Mouse (Mus musculus): ENCODE measurements around the gene Myo16. TPM values are rescaled to one million over a fixed set of nuclear protein-coding genes. Genes with fewer than 3 reads are reported as not detected.

Gene Myo16
- polyA plus RNA-seq, 1 experiment = not detected

DNA sequence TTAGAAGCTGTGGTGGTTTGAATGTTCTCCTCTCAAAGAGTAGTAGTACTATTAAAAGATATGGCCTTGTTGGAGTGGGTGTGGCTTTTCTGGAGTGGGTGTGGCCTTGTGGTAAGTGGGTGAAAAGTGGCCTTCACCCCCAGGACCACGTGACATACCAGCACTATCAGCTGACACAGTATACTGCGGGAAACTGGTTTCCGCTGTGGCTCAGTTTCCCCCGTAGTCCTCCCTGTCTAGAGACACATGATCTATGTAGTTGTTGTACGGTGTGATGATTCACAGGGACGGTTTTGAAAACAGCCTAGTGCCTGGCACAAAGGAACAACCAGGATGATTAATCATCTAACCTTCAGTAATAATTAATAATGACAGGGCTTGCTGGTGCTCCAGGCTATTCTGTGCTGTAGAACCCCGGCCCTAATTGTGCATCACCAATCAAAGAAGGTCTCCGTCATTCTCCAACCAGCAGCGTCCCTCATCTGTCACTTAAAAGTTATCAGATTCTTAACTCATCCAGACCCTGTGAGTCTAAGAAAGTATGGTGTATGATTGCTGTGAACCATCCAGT, 524.2 kb downstream of the Myo16 start:
- no peaks in the 10 kb centered on the region for H3K36me3 ChIP-seq (replicated peaks; ENCODE audit: low read length)
- no peak for TF ChIP-seq FLI1 (IDR thresholded peaks at IDR 0.05; ENCODE audit: low read length)
- TF ChIP-seq GATA1 (IDR thresholded peaks at IDR 0.05; ENCODE audit: borderline replicate concordance, low read length) = no peak

DNA sequence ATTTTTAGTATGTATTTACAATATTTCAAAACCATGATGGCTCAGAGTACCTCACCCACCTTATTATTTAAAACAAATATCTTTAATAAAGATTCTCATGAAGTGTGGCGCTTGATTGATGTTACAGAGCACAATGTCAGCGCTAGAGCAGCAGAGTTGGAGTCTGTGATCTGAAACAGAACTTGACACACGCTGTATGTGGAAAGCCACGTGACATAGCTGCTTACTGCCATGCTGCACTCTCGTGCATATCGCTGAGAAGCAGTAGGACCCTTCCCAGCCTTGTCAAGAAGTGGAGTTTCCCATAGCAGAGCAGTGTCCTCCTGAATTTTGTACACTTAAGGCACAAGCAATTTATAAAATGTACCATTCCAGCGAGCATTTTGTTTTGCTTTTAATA, 528.2 kb downstream of the Myo16 start:
- peaks cover 15% of the 10 kb centered on the region for H3K27me3 ChIP-seq (replicated peaks)
- H3K4me3 ChIP-seq (replicated peaks) = no peak overlapping the region
- H3K4me1 ChIP-seq = peaks cover 4% of the 10 kb centered on the region
- no peaks in the 10 kb centered on the region for H3K36me3 ChIP-seq (replicated peaks; ENCODE audit: low read length)
- TF ChIP-seq GATA1 (IDR thresholded peaks at IDR 0.05; ENCODE audit: borderline replicate concordance, low read length) (no peak), FLI1 (IDR thresholded peaks at IDR 0.05; ENCODE audit: low read length) (no peak)
- H3K9me3 ChIP-seq = no peaks in the 10 kb centered on the region

More for the DNA sequence above, 524.2 kb downstream of the Myo16 start:
- Histone ChIP-seq H3K27me3 (replicated peaks) (peaks cover 12% of the 10 kb centered on the region), H3K4me1 (no peaks in the 10 kb centered on the region; the same call in 1 of the 2 replicates), H3K4me3 (replicated peaks) (no peak overlapping the region), H3K9me3 (no peaks in the 10 kb centered on the region)

DNA sequence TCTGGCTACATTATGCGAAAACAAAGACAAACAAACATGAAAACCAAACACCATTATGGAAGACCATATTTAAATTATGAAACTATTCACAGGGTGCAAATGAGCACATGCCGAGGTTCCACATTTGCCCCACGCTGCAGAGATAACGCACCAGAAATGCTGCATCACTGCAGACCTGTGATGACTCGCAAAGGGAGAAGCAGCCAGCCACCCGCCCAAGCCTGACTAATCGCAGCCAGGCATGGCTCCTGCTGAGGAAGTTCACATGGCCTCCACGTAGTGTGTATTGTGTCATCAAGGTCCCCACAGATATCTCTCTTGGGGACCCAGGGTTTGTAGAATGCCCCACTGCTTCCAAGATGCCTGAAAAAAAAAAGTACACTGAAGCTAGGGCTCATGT, 529.4 kb downstream of the Myo16 start:
- H3K27me3 ChIP-seq (replicated peaks) = peaks cover 21% of the 10 kb centered on the region
- H3K9me3 ChIP-seq = no peaks in the 10 kb centered on the region
- no peak for TF ChIP-seq FLI1 (IDR thresholded peaks at IDR 0.05; ENCODE audit: low read length)
- no peak for TF ChIP-seq GATA1 (IDR thresholded peaks at IDR 0.05; ENCODE audit: borderline replicate concordance, low read length)
- peaks cover 4% of the 10 kb centered on the region for H3K4me1 ChIP-seq
- no peaks in the 10 kb centered on the region for H3K36me3 ChIP-seq (replicated peaks; ENCODE audit: low read length)
- H3K4me3 ChIP-seq (replicated peaks) = peak overlapping the region; percentile 40

Other genes with a start within 250 kb of the Myo16 start
- gene Lig4, start 176.2 kb upstream of the Myo16 start, polyA plus RNA-seq (2012; ENCODE audit: insufficient read depth, low replicate concordance) = 0.22 TPM in 1 of 2 replicates, not detected in the other
- 0.43 TPM in 1 of 2 replicates, not detected in the other for gene Abhd13, start 176.2 kb upstream of the Myo16 start, polyA plus RNA-seq (2012; ENCODE audit: insufficient read depth, low replicate concordance)
- gene Tnfsf13b, start 147.4 kb upstream of the Myo16 start, polyA plus RNA-seq (2012; ENCODE audit: insufficient read depth, low replicate concordance) = 0.35 TPM in 1 of 2 replicates, not detected in the other

Measured in megakaryocyte, embryonic 14.5 days (primary cell).